Mouse (Mus musculus): Measurements from ENCODE around the gene Ubtd1.

Gene Ubtd1

GRCm38 (mm10) chr19:41994023-41994422, 12.5 kb downstream of the Ubtd1 start:
- DNase-seq: no peak

GRCm38 (mm10) chr19:41995483-41995882, 13.9 kb downstream of the Ubtd1 start:
- no peak for DNase-seq

GRCm38 (mm10) chr19:41997090-41997489, 15.5 kb downstream of the Ubtd1 start:
- no peak for DNase-seq

- no peak for DNase-seq
Measured at GRCm38 (mm10) chr19:41998770-41999548, 17.4 kb downstream of the Ubtd1 start.

GRCm38 (mm10) chr19:41999688-42000283, 18.2 kb downstream of the Ubtd1 start:
- DNase-seq: no peak

- DNase-seq: no peak
Measured at GRCm38 (mm10) chr19:42000446-42000958, 18.9 kb downstream of the Ubtd1 start.

- DNase-seq: no peak
Measured at GRCm38 (mm10) chr19:42001253-42001980, 19.9 kb downstream of the Ubtd1 start.

GRCm38 (mm10) chr19:42004258-42004657, 22.7 kb downstream of the Ubtd1 start:
- DNase-seq: no peak

- no peak for DNase-seq
Measured at GRCm38 (mm10) chr19:42005616-42006015, 24.1 kb downstream of the Ubtd1 start.

GRCm38 (mm10) chr19:42006568-42006967, 25.0 kb downstream of the Ubtd1 start:
- no peak for DNase-seq

GRCm38 (mm10) chr19:42008586-42008985, 27.0 kb downstream of the Ubtd1 start:
- no peak for DNase-seq

- DNase-seq: no peak
Measured at GRCm38 (mm10) chr19:42009067-42009466, 27.5 kb downstream of the Ubtd1 start.

- DNase-seq: no peak
Measured at GRCm38 (mm10) chr19:42010436-42010835, 28.9 kb downstream of the Ubtd1 start.

GRCm38 (mm10) chr19:42011123-42011522, 29.6 kb downstream of the Ubtd1 start:
- DNase-seq: no peak

GRCm38 (mm10) chr19:42014231-42014825, 32.8 kb downstream of the Ubtd1 start:
- no peak for DNase-seq

- no peak for DNase-seq
Measured at GRCm38 (mm10) chr19:42015001-42015400, 33.4 kb downstream of the Ubtd1 start.

GRCm38 (mm10) chr19:42016251-42016650, 34.7 kb downstream of the Ubtd1 start:
- DNase-seq: no peak

GRCm38 (mm10) chr19:42016840-42017239, 35.3 kb downstream of the Ubtd1 start:
- DNase-seq: no peak

GRCm38 (mm10) chr19:42017399-42018247, 36.1 kb downstream of the Ubtd1 start:
- peak; percentile 72 for DNase-seq

GRCm38 (mm10) chr19:42019011-42019522, 37.5 kb downstream of the Ubtd1 start:
- DNase-seq: no peak

- DNase-seq: peak; percentile 50
Measured at GRCm38 (mm10) chr19:42021681-42022541, 40.3 kb downstream of the Ubtd1 start.
